Mouse (Mus musculus) heart, embryonic 16.5 days (tissue): ENCODE measurements at regions not wholly inside any gene's neighbourhood (a gene's known extent, or its start where the extent isn't known, plus 50 kb on each side); places are given as distances from the start of the nearest gene placed in this dataset.
A peak's percentile ranks its signal among the peaks of the same experiment; 100 is the strongest.

Experiments used
- ATAC-seq: fragments of 200-750 bp; cut with Nextera tagmentation; replicated peaks from 2 replicates; pipeline ENCODE4 v1.8.0; 2017; ENCODE audit warnings: moderate number of reproducible peaks; ENCODE audit not compliant: insufficient read depth, low FRiP score; ENCODE audit errors: extremely low read depth
- H3K27ac ChIP-seq: fragments of 300-500 bp; sonication (generic); 2 replicates; pipeline ENCODE4 v1.5.1; 2014; ENCODE audit warnings: mild to moderate bottlenecking, low read length, control low read depth, moderate library complexity
- H3K27me3 ChIP-seq: fragments of 300-500 bp; sonication (generic); 2 replicates; pipeline ENCODE4 v1.6.1; 2014; ENCODE audit warnings: low read length, mixed read lengths; ENCODE audit not compliant: control insufficient read depth, insufficient read depth
- H3K36me3 ChIP-seq: fragments of 300-500 bp; sonication (generic); 2 replicates; pipeline ENCODE4 v1.6.1; 2014; ENCODE audit not compliant: control insufficient read depth, insufficient read depth
- H3K4me1 ChIP-seq: fragments of 300-500 bp; sonication (generic); 2 replicates; pipeline ENCODE4 v1.6.1; 2014; ENCODE audit warnings: low read length, mixed read lengths; ENCODE audit not compliant: control insufficient read depth, insufficient read depth
- H3K4me2 ChIP-seq: fragments of 300-500 bp; sonication (generic); 2 replicates; pipeline ENCODE4 v1.6.1; 2014; ENCODE audit warnings: low read depth, mild to moderate bottlenecking, control low read depth, low read length
- H3K4me3 ChIP-seq: fragments of 300-500 bp; sonication (generic); 2 replicates; pipeline ENCODE4 v1.5.1; 2014; ENCODE audit warnings: mild to moderate bottlenecking, control low read depth, low read length
- H3K9ac ChIP-seq: fragments of 300-500 bp; sonication (generic); 2 replicates; pipeline ENCODE4 v1.6.1; 2014; ENCODE audit warnings: low read length, control low read depth
- H3K9me3 ChIP-seq: fragments of 300-500 bp; sonication (generic); replicated peaks from 2 replicates; pipeline ENCODE4 v1.6.1; 2016; ENCODE audit warnings: low read length; ENCODE audit not compliant: control insufficient read depth
- WGBS: fragments of 180-500 bp; shearing (Covaris S2); extraction: QIAGEN DNeasy Blood & Tissue Kit; methylation state at CpG from one replicate; pipeline ENCODE4 v1.1.7; 2014; 5-methylcytosine and 5-hydroxymethylcytosine counted together

DNA sequence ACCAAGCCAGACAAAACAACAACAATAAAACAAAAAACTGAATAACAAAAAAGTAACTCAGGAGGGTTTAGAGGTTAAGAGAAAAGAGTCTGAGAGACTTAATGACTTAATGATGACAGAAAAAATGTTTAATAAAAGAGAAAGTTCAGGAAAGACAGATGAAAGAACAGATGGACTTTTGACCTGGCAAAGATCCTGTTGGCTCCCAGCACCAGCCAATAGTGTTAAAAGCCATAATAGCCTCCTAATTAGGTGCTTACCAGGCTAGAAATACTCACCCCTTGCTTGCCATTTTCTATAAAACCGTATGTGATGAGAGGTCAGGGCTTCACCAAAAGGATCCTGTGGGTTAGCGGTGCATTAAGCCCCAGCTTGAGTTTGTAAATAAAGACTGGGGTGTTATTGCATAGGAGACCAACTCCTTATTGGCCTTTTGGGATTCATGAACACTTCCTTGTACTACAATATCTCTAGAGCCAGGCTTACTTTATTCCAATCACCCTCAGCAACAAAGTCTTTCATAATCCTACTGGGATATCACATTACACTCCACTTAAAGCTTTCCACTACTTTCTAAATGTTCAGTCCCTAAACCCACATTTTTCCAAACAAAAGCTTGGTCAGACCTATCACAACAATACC is 282.1 kb upstream of the Rasa1 start:
- 65% methylated on average over 2 of the region's 2 CpGs for WGBS
- H3K27ac ChIP-seq = no peak overlapping the region
- no peak for ATAC-seq

DNA sequence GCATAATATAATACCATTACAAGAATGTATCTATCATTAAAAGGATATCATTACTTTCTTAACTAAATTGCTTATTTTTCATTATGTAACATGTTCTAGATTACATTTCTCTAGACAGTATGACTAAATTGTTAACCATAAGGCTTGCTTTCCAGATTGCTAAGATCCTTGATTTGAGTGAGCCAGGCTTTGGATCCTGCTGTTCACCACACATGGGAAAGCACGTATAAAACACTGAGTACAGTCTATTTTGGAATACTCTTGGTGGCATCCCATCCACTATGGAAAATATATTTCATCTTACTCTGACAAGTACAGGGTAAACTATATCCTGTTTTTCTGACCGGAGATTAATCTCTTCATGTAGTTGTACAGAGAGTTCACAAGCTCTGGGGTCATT is 268.9 kb upstream of the Rasa1 start:
- no peak for ATAC-seq
- Histone ChIP-seq H3K36me3 (no peaks in the 10 kb centered on the region), H3K27me3 (no peaks in the 10 kb centered on the region), H3K9me3 (no peaks in the 10 kb centered on the region), H3K4me2 (no peak overlapping the region), H3K4me3 (no peak overlapping the region), H3K27ac (no peak overlapping the region), H3K9ac (no peak overlapping the region), H3K4me1 (no peaks in the 10 kb centered on the region)
- 76% methylated on average over 2 of the region's 2 CpGs for WGBS

More for the DNA sequence above, 282.1 kb upstream of the Rasa1 start:
- no peaks in the 10 kb centered on the region for H3K27me3 ChIP-seq
- no peak overlapping the region for H3K4me3 ChIP-seq
- H3K4me2 ChIP-seq = no peak overlapping the region
- no peaks in the 10 kb centered on the region for H3K36me3 ChIP-seq
- H3K4me1 ChIP-seq = no peaks in the 10 kb centered on the region
- no peak overlapping the region for H3K9ac ChIP-seq
- no peaks in the 10 kb centered on the region for H3K9me3 ChIP-seq

DNA sequence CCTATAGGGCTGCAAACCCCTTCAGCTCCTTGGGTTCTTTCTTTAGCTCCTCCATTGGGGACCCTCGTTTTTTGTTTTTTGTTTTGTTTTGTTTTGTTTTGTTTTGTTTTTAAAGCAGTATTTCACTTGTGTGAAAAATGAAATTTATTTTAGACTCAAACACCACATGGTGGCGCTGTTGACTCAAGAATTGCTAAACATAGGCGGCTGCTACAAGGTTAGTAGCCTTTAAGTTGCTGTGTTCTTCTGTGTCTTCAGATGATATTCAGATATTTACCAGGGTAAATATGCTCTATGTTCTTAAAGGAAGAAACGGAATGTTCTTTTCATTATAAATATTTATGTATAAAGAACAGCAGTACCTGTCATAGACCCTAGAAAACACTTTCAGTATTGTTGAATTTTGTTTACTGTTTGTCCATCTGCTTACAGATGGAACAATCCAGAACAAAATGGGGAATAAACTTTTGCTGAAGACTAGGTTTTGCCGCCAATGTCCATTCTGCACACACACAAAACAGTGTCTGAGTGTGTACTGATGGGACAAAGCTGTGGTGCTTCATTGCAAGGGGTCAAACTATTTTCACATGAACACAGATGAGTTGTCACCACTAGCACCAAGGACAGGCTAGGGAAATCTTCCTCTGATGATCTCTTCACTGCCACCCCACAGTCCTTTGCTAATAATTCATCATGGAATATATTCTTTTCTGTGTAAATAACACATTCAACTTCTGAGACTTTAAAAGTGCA is 267.3 kb upstream of the Rasa1 start:
- no peak for ATAC-seq
- H3K27ac ChIP-seq = no peak overlapping the region
- H3K9me3 ChIP-seq = no peaks in the 10 kb centered on the region
- no peak overlapping the region for H3K4me3 ChIP-seq
- no peaks in the 10 kb centered on the region for H3K4me1 ChIP-seq
- no peaks in the 10 kb centered on the region for H3K36me3 ChIP-seq
- 9% methylated on average over 5 of the region's 5 CpGs for WGBS
- H3K4me2 ChIP-seq = no peak overlapping the region
- H3K9ac ChIP-seq = no peak overlapping the region
- H3K27me3 ChIP-seq = no peaks in the 10 kb centered on the region

DNA sequence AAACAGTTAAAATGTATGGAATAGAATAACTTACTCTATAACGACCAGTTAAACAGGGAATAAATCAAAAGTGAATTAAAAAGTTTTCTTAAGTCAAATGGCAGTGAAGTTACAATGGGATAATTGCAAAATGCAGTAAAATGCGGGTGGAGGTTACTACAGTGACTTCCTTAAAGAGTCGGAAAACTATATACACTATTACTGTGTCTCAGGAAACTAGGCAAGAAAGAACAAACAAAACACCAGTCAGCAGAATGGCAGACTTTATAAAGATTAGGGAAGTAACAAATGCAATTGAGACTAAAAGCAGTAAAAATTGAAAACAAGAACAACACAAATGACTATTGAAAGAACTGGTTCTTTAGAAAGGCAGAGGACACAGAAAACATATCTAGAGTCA is 264.1 kb upstream of the Rasa1 start:
- WGBS = 70% methylated on average over 3 of the region's 3 CpGs
- H3K4me3 ChIP-seq = no peak overlapping the region
- ATAC-seq = no peak
- H3K4me1 ChIP-seq = no peaks in the 10 kb centered on the region
- H3K9me3 ChIP-seq = no peaks in the 10 kb centered on the region
- H3K27me3 ChIP-seq = no peaks in the 10 kb centered on the region
- no peak overlapping the region for H3K9ac ChIP-seq
- H3K4me2 ChIP-seq = no peak overlapping the region
- no peak overlapping the region for H3K27ac ChIP-seq
- no peaks in the 10 kb centered on the region for H3K36me3 ChIP-seq

DNA sequence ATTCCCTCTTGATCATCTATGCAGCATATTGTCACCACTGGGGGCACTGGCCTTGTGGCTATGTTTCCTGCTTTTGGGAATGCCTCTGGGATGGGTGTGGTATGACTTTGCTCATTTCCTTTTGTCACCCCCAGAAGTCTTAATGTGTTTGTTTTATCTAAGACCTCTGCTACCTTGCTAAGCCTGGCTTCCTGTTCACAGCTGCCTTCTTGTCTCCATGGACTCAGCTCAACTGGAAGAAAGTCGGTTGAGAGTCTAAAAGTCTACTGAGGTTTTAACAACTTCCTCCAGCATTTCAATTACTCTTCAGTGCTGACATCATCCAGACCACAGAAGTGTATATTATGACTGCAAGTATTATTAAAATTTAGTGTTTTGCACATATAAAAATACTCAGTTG is 220.7 kb upstream of the Rasa1 start:
- no peaks in the 10 kb centered on the region for H3K36me3 ChIP-seq
- H3K9ac ChIP-seq = no peak overlapping the region
- 47% methylated on average over 1 of the region's 1 CpGs for WGBS
- H3K9me3 ChIP-seq = no peaks in the 10 kb centered on the region
- 0 out of 2 replicates have a peak, but pooled peaks have one; percentile 14 for ATAC-seq
- H3K4me3 ChIP-seq = no peak overlapping the region
- peaks cover 4% of the 10 kb centered on the region; the same call in 1 of the 2 replicates for H3K4me1 ChIP-seq
- H3K27me3 ChIP-seq = no peaks in the 10 kb centered on the region
- no peak overlapping the region for H3K4me2 ChIP-seq
- H3K27ac ChIP-seq = no peak overlapping the region

DNA sequence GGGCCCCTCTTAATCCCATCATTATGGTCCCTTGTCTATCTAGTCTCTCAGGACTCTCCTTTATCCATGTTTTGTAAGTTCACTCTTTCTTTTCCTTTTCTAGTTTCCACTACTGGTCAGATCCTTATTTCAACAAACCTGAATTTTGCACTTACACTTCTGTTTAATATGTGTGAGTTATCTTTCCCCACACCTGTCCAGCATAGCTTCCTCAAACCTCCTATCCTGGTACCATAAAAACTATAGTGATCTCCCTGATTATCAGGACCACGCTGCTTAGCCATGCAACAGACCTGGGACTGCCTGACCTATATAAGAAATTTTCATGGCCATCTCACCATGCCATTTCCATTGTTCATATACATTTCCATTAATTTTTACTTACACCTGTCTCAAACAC is 219.6 kb upstream of the Rasa1 start:
- WGBS = 91% methylated on average over 1 of the region's 1 CpGs
- Histone ChIP-seq H3K27ac (no peak overlapping the region), H3K9ac (no peak overlapping the region), H3K4me1 (peaks cover 4% of the 10 kb centered on the region; the same call in 1 of the 2 replicates), H3K9me3 (no peaks in the 10 kb centered on the region), H3K36me3 (no peaks in the 10 kb centered on the region), H3K4me3 (no peak overlapping the region), H3K4me2 (no peak overlapping the region), H3K27me3 (no peaks in the 10 kb centered on the region)
- no peak for ATAC-seq

DNA sequence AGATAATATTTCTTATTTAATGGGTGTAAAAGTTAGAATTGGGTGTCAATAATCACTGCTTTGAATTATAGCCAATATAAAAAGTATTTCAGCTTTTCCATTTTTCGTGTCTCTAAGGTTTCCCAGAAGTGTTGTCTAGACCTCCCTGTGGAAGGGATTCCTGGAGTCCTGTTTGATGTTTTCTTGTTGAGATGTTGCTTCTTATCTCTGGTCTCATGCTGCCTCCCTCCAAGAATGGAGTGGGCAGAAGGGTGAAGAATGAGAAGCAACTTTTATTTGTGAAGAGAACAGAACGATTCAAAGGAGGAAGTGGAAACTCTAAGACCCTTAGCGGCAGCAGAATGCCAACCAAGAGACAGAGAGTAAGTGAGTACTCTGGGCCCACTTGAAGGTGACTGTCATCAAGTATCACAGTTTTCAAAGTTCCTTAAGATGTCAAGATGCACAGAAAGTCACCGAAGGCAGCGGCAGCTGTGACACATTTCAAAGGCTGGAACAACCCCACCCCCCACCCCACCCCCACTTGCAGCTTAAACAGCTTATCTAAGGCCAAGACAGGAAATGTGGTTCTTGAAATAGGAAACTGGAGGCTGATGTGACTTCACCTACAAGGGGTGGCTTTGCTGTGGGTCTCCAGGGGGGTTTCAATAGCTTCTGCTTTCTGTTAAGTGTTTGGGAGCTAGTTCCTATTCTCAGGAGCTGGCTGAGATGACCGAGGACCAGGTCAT is 218.6 kb upstream of the Rasa1 start:
- Histone ChIP-seq H3K27ac (peak overlapping the region; percentile 75), H3K9me3 (no peaks in the 10 kb centered on the region), H3K36me3 (no peaks in the 10 kb centered on the region), H3K4me3 (no peak overlapping the region), H3K9ac (no peak overlapping the region), H3K4me2 (no peak overlapping the region; the same call in 1 of the 2 replicates), H3K4me1 (peaks cover 4% of the 10 kb centered on the region; the same call in 1 of the 2 replicates), H3K27me3 (no peaks in the 10 kb centered on the region)
- 27% methylated on average over 6 of the region's 6 CpGs for WGBS
- ATAC-seq = peak; percentile 64

DNA sequence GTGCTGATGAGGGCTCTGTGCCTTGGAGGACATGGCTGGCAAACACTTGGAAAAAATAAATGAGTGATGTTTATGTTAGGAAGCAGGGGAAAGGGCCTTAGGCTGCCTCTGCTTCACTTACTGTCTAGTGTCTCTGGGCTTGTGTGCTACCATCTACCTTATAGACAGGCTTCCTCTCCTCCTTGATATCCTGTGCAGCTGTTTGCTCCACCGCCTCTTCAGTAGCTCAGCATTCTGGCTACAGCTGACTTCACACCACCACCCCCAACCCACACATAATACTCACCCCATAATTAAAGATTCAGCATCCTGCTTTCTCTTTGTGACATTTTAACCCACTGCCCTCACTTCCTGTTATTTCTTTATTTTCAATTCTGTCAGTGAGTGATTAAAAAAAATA is 217.9 kb upstream of the Rasa1 start:
- peaks cover 4% of the 10 kb centered on the region; the same call in 1 of the 2 replicates for H3K4me1 ChIP-seq
- no peak overlapping the region for H3K4me3 ChIP-seq
- no peak overlapping the region for H3K4me2 ChIP-seq
- peak overlapping the region; percentile 18; the same call in 1 of the 2 replicates for H3K27ac ChIP-seq
- no peaks in the 10 kb centered on the region for H3K27me3 ChIP-seq
- WGBS = 65% methylated on average over 1 of the region's 1 CpGs
- peak; percentile 58; the same call in 1 of the 2 replicates for ATAC-seq
- H3K36me3 ChIP-seq = no peaks in the 10 kb centered on the region
- H3K9me3 ChIP-seq = no peaks in the 10 kb centered on the region
- H3K9ac ChIP-seq = no peak overlapping the region

DNA sequence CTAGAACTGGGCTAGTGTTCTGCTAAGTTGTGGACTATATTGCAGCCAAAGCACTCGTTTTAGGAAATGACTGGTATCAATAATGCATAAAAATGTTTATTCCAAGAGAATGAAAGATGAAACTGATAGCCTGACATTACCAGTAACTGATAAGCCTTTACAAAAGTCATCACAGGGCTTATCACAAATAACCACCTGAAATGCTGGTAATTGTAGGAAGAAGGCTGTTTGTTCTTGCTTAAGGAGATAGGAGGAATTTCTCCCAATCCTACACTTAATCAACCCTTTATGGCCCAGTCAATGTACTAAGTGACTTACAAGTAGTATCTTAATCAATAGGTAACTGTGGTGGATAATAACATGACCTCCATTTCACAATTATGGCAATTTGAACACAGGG is 217.1 kb upstream of the Rasa1 start:
- H3K4me2 ChIP-seq = no peak overlapping the region
- peaks cover 4% of the 10 kb centered on the region; the same call in 1 of the 2 replicates for H3K4me1 ChIP-seq
- H3K9me3 ChIP-seq = no peaks in the 10 kb centered on the region
- H3K4me3 ChIP-seq = no peak overlapping the region
- no peaks in the 10 kb centered on the region for H3K27me3 ChIP-seq
- WGBS = 48% methylated on average over 1 of the region's 1 CpGs
- no peak overlapping the region for H3K9ac ChIP-seq
- no peak for ATAC-seq
- no peaks in the 10 kb centered on the region for H3K36me3 ChIP-seq
- H3K27ac ChIP-seq = no peak overlapping the region
